Mouse (Mus musculus) regulatory T cell (primary cell): ENCODE measurements at regions not wholly inside any gene's neighbourhood (a gene's known extent, or its start where the extent isn't known, plus 50 kb on each side); places are given as distances from the start of the nearest gene placed in this dataset.

ENCODE experiments used
- in situ Hi-C: fragments of 300-600 bp; cut with MboI, MseI; formaldehyde crosslinking; loops from one replicate; pipeline ENCODE4 v1.15.1; 2025; ENCODE audit warnings: high pct_unique_total_duplicates

DNA sequence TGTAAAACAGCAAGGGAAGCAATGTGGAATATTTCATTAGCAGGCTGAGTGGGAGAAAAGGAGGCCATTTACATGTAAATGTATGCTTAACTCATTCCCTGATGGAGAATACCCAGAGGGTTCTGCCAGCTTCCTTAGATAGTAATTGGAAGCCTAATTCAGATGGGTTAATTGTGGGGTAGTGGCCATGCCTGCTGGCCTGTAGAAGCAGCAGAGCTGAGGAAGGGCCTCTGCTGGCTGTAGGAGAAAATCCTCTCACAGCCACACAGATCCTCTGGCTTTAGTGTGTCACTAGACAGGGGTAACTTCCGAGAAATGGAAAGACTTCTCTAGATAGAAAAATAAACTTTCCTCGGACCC, 1588.7 kb upstream of the Got2 start:
- in situ Hi-C loops: no loop called here

DNA sequence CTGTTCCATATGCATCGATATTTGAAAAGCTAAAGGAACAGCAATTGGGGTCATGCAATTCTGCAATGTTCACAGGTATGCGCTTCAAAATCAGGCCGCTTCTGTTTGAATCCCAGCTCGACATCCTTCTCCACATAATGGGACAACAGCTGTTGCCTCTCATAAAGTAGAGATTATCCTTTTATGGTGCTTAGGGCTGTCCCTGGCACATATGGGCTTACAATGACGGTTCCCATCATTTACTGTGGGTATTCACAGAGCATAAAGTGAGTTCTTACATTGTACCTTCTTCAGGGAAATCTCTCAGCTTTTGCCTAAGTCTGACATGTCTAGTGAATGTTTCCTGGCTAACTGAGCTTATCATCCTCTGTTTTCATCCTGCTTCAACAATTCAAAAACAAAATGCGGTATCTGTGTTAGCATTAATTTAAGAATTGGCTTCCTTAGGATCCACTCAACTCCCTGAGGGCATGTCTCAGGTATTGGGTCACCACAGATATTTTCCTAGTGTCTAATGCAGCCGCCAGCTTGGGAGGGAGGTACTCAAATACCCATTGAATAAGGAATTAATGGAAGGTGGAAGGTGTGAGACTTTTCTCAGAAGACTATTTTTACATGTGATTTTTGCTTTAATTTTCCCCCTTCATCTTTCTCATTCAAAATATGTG, 1588.2 kb upstream of the Got2 start:
- in situ Hi-C loops: no loop called here

DNA sequence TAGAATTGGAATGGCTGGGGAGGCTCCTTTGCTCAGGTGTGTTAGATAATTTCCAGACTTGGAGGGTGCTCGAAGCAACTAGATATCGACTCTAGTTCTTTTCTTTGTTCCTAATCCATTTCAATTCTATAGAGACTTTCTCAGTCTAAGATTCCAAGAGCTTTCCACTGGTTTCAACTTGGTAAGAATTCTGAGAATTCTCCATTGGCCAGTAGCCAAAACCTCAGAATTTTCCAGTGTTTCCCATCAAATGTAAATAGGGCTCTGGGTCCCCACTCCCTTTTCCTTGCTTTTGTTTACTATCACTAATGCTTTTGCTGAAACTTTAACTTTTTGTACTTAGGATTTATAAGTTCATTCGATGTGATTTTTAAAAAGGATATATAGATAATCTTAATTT, 1585.0 kb upstream of the Got2 start:
- in situ Hi-C loops: no loop called here

DNA sequence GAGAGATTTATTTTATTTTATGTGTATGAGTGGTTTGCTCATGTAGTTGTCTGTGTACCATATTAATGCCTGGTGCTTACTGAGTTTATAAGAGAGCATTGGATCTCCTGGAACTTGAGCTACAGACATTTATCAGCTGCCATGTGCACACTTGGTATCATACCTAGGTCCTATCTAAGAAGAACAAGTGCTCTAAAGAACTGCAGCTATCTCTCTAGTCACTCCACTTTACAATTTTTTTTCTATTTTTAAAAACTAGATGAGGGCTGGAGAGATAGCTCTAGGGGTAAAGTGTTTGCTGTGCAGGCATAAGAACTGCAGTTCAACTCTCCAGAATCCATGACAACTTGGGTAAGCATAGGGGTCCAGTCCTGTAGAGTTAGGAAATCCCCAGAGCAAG, 1573.1 kb upstream of the Got2 start:
- in situ Hi-C loops: no loop called here

DNA sequence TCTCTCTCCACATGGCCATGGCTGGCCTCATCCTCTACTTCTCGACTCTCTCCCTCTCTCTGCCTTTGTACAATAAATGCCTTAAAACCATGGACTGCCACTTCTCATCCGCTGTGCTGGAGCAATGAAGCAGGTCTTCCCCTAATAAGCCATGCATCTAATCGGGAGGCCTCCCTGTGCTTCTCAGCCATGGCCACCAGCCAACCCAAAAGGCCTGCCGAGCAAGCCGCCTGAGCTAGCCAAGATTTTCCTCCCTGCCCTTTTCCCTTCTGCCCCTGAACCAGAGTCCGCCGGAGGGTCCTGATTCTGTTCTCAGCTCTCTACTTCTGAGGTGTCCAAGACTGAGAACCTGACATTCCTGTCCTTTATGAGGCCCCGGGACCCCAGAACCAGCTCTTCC, 1559.3 kb upstream of the Got2 start:
- in situ Hi-C loops: loop anchor here (10.0 kb wide), 1 partner anchor 1027 kb away; no protein-coding TSS in a partner anchor

DNA sequence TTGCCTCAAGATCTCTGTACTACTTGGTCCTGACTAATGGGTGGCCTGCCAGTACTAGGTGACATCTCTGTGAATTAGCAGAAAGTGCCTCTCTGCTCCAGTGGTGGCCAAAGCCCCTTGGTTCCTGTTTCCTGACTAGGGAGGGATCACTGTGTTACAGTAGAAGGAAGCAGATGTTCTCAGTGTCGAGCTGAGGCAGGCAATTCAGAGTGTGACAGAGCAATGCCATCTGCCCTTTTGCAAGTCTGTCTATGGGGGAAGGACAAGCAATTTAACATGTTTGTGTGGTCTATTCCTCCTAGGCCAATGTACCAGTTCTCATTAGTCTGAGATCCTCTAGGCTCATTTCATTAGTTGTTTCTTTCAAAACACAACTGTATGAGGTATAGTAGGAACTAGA, 1553.1 kb upstream of the Got2 start:
- in situ Hi-C loops: loop anchor here (10.0 kb wide), 1 partner anchor 1033 kb away; no protein-coding TSS in a partner anchor

DNA sequence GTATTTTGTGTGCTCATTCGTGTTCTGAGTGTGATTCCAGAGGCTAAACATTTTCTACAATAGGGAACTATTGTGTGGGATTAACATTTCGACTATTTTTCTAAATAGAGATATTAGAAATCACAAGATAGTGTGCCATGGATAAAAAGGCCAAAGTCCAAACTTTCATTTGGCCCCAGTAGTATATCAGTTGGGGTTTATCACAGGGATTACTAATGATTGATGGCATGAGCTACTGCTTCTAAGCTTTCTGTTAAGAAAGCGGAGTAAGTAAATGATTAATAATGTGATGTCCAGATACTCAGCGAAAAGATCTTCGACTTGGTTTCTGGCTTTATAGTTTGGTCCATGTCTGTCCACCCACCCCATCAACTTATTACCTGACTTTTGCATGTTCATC, 1545.2 kb upstream of the Got2 start:
- in situ Hi-C loops: no loop called here

DNA sequence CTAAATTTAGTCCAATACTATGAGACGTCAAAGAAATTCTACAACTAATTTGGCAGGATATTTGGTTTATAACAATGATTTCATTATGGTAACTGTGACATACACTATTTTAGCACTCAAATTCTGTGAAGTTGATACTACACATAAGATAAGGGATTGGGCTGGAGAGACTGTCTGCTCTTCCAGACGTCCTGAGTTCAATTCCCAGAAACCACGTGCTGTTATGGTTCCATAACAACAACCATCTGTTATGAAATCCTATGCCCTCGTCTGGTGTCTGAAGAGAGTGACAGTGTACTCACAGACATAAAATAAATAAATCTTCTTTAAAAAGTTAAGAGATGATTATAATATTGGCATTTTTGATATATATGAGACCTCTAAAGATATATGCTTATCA, 1543.1 kb upstream of the Got2 start:
- in situ Hi-C loops: no loop called here

DNA sequence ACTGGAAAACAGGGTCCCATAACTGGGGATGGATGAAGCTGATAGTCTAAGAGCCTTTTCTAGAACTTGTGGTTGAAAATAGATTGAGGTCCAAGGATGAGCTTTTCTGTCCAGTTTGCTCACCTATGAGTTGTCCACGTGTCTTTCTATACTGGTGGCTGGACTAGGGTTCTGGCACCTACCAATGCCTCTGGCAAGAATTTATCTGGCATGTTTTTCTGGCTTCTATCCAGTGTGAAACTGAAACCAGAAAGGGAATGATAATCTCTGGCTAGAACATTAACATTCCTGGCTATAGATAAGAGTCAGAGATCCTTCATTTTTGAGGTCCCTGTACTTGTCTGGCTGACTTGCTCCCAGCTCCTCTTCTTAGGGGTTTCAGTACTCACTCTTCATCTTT, 1534.0 kb upstream of the Got2 start:
- in situ Hi-C loops: no loop called here

DNA sequence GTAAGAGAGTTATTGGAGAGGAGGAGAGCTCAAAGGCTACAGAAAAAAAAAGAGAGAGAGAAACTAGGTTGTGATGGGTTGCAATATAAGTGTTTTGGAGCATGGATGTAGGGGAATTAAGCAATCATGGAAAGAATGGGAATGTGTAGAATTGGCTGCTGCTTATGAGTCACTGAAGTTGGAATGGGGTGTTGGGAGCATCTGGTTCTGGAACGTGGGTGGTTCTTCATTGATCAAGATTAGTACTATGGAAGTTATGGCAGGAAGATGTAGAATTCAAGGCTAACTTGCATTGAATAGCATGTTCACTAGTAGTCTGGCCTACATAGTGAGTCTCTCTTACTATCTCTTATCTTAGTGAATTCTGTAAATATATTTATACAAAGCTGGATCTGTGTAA, 1526.4 kb upstream of the Got2 start:
- in situ Hi-C loops: no loop called here

DNA sequence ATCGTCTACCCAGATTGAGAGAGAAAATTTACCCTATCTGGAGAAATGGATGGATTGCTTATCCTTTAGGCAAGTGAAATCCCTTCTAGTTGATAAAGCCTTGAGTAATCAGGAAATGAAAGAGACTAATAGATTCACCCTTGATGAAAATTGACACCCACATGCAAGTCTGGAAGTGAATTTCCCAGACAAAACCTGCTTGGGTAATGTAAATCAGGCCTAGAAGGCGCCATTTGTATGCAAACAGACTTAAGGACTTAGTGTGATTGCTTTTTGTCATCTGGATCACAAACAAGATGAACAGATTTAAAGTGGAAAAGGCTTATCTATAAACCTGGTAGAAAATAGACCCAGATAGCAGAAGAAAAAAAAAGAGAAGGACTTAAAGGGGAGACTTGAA, 1515.0 kb upstream of the Got2 start:
- in situ Hi-C loops: no loop called here

DNA sequence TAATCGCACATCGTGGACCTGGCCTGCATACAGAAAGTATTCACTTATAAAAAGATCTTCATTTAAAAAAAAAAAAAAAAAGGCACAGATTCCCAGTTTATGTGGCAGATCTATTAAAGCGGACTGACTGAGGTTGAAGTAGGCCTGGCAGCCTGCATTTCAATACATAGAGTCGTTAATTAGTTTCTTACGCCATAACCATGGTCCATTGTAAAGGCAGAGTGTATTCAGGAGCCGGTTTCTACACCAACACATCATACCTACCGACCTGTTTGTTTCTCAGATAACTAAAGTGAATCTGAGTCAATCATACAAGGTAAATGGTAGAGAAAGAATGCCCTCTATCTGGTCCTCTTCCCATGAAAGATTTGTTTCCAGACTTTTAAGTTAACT, 1509.0 kb upstream of the Got2 start:
- in situ Hi-C loops: no loop called here

DNA sequence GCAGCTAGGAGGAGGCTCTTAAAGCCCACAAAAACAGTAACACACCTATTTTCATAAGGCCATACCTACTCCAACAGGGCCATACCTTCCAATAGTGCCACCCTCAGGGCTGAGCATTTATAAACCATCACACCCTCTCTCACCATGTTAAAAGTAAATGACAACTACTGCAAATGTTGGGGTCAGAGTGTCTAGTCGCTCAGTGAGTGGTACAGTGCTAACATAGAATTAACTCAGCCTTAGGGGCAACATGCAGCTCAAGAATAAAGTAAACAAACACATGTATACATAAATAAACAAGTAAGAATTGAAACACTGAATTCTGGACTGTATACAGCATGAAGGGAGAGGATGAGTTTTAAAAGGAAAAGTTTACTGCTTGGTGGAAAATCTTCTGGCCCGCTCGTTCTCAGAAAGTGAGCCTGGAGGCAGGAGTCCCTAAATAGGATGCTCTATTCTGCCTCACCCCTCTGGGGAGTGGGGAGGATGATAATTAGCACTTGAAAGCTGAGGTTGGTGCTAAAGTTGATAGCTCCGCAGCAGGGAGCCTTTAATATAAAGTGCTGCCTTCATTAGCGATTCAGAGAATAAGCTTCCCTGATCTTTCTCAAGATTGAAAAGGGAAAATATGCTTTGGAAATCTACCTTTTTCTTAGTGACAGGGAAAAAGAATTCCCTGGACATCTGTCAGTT, 1508.4 kb upstream of the Got2 start:
- in situ Hi-C loops: no loop called here

DNA sequence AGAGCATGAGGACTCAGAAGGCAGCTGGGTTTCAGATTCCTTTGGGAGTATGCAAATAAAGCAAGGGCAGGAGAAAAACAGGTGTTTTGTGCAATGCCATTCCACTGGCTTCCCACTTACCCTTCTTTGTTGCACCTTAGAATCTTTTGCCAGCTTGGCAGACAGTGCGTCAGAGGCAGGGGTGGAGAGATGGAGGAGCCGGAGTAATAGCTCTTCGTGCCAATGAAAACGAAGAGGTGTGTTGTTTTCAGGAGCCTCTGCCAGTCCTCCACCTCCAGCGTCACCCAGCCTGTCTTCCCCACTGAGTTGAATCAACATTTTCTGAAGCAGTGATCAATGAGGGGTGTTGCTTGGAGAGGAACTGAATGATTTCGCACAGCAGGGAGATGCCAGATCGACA, 1501.3 kb upstream of the Got2 start:
- in situ Hi-C loops: no loop called here

DNA sequence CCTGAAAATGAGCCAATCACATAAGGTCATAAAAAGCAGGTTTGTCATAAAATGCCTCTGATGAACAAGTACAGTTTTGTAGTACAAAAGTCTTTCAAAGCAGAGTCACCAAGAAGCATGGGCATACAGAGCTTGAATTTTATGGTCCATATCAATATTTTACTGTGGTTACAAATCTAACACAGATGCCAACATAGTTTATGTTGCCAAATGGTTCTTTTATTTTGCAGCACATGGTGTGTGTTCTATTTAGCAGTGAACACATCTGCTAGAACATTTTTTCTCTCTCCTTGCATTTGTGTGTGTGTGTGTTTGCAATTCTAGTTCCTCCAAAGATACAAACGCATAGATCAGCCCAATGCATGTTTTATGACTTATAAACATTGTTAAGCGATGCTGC, 1500.8 kb upstream of the Got2 start:
- in situ Hi-C loops: no loop called here

DNA sequence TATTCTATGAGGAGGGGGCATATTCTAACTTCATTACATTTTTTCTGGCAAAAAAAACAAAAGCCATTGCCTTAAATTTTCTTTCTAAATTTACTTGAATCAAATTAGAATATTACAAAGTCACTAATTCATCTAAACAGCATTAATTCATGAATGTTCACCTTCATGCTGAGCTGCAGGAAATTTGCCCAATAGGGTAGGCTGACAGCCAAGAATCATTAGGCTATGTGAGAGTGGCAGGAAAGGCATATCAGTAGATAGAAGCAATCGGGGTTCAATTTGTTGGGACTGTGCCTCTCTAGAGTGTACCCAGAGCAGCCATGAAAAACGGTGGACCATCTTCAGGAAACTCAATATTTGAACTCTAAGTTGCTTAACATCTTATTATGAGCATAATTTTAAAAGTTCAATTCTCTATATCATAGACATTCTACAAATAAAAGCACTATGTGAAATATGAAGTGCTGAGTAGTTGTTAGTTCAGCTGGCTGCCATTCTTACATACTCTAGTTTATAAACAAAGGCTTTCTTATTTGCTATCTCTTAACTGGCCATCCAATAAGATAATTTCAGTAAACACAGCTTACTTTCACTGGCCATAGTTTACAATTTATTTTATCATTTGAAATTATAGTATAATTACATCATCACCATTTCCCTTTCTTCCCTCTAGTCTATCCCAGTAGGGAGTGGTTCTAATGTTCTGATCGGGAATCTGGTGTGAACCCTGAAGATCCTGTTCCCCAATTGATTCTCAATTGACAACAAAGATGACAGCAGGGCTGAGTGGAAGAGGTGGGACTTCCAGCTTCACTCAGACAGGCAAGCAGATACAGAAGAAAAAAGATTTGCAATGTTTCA, 1486.8 kb upstream of the Got2 start:
- in situ Hi-C loops: no loop called here

DNA sequence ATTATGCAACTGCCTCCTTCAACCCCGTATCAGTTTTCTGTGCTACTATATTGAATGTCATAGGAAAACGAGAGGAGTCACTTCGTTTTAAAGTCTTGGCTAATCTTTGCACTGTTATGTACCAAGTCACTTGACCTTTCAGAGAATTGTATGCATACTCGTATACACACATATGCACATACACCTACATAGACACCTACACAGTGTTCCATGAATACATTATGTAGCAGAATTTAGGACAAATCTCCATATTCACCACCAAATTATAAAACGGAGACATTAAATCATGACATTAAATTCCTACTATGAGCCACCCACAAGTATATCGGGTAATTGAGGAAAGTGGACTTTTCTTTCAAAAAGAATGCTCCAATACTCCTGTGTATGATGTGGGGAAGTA, 1458.3 kb upstream of the Got2 start:
- in situ Hi-C loops: no loop called here

DNA sequence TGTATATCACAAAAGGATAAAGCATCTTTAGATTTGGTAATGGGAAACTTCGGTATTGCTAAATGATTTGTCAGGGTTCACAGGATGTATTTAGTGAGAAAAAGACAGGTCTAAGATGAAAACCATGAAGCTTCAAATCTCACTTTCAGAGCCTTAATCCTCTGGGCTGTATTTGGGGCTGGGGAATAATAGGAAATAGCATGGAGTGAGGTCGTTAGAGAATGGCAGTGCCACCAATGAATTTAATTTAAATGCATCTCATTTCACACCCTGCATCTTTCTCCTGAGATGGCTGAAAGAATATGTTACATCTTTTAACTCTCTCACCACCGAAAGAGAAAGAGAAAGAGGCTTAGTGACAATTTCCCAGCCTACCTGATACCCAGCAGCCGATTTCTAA, 1427.2 kb upstream of the Got2 start:
- in situ Hi-C loops: no loop called here

DNA sequence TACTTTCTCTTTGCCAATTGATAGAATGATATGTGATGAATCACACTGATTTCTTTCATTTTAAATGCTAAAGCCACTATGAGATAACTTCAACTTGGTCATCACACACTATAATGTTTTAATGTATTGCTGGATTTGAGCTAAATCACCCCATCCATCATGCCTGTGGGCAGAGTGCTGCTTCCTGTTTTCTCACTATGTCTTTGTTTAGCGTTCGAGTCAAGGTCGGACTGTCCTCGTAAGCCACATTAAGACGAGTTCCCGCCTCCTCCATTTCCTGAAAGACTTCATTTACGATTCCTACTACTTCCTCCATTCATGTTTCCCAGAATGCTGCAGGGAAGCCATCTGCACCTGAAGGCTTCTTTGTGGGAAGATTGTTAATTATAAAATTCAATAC, 1420.0 kb upstream of the Got2 start:
- in situ Hi-C loops: no loop called here

DNA sequence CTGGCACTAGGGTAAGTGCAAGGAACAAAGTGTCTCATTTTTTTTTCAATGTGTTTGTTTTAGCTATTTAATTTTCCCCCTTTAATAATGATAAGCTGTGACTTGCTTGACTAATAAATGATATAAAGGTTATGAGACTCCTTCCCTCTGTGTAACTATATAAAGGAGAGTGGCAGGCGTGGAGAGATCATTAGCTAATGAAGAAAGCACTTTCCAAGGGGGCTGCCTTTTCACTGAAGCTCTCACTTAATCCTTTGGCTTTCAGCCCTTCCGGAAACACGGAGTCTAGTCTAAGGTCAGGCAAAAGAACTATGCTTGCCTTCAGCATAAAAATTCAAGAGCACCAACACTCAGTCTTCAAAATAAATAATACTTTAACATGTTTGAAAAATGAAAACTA, 1382.2 kb upstream of the Got2 start:
- in situ Hi-C loops: no loop called here

DNA sequence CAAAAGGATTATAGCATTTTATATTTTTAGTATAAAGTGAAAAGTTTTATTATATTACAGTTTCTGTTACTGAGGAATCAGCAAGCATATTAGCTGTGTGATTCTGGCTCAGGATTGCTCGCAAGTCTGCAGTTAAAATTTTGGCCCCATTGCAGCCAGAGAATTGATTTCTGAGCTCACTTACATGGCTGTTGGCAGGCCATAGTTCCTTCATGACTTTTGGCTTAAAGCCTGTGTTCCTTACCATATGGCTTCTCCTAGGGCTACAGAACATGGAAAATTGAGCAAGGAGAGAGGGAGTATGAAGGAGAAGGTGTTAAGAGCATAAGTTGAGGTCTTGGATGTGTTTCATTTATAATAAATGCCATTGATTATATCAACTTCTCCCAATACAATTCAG, 1372.6 kb upstream of the Got2 start:
- in situ Hi-C loops: no loop called here

DNA sequence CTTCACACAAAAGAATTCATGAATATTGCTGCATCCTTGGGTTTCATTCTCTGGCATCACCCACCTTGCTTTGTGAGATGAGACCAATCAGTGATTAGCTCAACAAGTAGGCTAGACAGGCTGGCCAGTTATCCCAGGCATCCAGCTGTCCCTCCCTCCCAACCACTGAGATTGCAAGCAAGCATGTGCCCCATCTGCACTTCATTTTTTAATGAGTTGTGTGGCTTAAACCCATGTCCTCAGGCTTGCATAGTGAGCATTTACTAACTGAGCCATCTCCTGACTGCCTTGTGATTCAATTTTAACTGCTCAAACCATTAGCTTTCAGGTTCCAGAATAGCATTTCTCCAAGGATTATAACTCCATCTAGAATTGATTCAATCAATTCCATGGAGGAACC, 1365.8 kb upstream of the Got2 start:
- in situ Hi-C loops: no loop called here

DNA sequence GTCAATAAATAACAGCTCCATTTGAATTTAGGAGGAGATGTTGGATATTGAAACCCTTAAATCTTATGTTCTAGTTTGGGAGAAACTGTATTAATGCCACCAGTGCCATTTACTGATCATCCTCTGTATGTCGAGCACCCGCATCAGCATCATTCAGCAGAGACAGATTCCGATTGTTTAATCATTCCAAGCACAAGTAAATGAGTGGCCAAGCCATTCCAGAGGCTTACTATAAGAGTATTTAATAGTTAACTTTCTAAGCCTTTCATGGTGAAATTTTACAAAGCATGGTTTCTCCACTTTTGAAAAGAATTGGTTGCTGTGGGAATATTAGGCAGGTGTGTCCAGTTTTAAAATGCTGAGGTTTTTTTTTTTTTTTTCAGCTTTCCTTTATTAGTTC, 1363.9 kb upstream of the Got2 start:
- in situ Hi-C loops: no loop called here
